Mouse (Mus musculus) retina, postnatal 7 days (tissue): ENCODE results near the gene Ano10.
A peak's percentile ranks its signal among the peaks of the same experiment; 100 is the strongest.
"Not testable (repeated sequence)": the region's sequence is repeated elsewhere in the genome, so short reads cannot be mapped to it uniquely, and the experiment has no call there.

Experiments used
- DNase-seq: peaks from one replicate; pipeline ENCODE4 v3.0.0-alpha.2; 2012; ENCODE audit warnings: low read depth, low spot score

Ano10 gene

DNA sequence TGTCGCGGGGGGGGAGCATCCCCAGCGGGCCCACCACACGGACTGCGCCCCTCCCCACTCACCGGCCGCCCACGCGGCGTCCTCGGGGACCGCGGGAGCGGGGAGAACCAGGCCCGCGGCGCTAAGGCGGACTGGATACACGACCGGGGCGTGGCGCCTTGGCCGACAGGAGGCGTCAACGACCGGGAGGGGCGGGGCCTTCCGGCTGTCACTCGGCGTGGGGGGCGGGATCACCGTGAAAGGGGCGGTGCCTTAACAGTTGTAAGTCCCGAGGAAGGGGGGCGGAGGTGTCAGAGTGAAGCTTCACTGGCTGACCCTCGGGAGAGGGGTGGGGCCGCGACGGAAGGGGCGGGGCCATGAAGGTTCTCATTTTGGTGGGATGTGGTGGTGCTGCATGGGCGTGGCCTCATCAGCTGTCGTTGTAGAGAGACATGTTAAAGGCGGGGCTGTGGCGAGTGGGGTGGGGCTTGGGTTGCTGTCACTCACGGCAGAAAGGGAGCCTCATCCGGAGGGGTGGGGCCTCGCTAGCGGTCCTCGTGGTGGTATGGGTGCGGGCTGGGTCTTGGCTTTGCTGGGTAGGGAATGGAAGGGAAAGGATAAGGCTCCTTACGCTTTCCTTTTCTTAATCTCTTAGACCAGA is at the start of gene Ano10:
Gene Ano10, minus strand, starts transcription at position 182 of the 640 bp plus-strand sequence.
- DNase-seq = peak; percentile 97

DNA sequence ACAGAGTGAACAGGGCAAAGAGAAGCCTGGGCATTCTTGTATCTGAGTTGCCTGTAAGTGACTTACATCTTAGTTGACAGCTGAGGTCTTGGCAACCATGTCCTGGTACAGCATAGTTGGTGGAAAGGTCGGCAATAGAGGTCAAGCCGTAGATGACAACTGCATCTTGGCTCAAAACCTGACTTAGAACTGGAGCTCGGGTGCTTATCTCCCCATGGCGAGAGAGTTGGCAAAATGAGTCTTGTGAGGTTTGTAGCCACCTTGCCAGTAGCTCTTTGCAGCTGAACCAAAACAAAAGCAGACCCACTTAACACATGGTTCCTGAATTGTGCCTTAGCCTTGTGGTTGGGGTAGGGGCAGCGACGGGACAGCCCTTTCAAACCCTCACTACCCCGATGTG is 49.2 kb upstream of the Ano10 start:
- DNase-seq = no peak

DNA sequence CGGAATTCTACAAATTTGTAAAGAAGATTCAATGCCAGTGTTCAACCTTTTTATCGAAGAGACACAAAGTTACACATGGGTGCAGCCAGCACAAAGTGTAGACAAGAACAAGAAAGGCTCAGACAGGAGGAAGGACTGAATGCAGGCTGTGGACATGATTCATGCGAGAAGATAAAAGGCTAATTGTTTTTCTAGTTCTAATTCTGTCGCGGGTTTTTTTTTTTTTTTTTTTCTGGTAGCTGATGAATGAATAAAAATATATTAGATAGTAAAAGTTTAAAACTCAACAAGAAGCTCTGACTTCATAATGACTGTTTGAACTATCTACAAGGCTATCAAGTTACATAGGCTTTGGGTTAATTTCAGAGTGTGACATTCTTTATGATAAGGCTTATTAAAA is 45.7 kb upstream of the Ano10 start:
- DNase-seq = no peak

- no peak for DNase-seq
Measured at GRCm38 (mm10) chr9:122337510-122337931, 43.3 kb upstream of the Ano10 start.

DNA sequence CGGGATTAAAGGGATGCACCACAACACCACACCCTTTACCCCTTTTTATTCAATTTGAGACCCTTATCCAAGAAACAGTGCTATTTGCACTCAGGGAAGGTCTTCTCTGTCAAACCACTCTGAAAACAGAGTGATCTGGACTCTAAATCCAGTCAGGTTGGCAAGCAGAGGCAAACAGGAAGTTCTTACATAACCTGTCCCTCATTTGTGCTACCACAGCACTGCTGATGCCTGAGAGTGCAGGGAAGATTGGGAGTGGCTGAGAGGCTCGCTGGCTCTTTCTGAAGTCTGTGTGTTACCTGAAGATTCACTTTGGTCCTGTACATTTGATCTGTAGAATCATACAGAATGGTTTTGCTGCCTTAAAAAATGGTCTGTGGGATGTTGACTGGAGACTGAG is 42.5 kb upstream of the Ano10 start:
- DNase-seq = no peak

DNA sequence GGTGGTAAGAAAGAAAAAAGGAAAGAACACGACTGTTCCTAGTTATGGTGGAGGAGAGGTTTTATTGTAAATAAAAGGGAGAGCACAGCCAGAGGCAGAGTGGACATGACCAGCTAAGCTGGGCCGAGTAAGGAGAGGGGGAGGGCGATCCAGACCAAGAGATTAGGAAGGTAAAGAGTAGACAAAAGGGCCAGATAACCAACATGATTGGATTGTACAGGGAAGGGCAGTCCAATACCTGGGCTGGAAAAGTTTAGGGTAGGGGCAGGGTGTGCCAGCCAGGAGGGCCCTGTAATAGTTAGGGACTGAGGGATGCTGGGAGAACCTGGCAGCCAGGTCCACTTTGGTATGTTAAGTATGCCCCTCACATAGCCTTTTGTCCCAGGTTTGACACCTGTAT is 34.0 kb upstream of the Ano10 start:
- DNase-seq = no peak

- no peak for DNase-seq
Measured at GRCm38 (mm10) chr9:122325996-122326395, 31.8 kb upstream of the Ano10 start.

GRCm38 (mm10) chr9:122322356-122322755 is 28.1 kb upstream of the Ano10 start:
- DNase-seq = no peak

DNA sequence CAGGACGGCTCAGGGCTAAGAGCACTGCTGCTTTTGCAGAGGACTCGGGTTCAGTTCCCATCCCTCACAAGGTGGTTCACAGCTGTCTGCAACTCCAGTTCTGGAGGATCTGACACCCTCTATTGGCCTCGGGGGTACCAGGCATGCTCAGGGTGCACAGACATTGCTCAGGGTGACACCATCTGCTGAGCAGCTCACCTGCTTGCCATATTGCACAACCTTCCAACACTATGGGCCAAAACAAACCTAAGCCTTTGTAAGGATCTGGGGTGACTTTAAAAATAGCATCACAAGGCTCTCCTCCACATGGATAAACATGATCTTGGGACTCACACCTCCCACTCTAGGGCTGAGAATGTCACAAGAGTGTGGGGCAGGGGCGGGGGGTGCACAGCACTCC is 26.4 kb upstream of the Ano10 start:
- DNase-seq = no peak

GRCm38 (mm10) chr9:122316562-122316961 is 22.3 kb upstream of the Ano10 start:
- no peak for DNase-seq

DNA sequence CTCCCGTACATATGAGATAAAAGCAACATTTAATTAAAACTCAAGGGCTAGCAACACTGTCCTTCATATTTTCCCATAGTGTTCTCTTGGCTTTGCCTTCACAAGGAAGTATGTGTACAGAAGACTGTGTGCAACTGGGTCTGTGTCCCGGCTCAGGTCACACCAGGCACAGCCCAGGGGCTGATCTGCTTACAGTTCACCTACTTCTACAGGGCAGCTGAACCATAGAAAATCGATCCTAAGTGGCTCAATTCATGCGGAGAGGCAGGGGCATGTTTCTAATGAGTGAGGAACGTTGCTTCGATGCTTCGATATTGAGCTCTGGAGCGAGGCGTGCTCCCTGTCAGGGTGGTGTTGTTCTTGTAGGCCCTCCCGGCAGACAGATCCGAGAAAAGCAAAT is 21.3 kb upstream of the Ano10 start:
- no peak for DNase-seq

- DNase-seq = no peak
Measured at GRCm38 (mm10) chr9:122314942-122315341, 20.7 kb upstream of the Ano10 start.

DNA sequence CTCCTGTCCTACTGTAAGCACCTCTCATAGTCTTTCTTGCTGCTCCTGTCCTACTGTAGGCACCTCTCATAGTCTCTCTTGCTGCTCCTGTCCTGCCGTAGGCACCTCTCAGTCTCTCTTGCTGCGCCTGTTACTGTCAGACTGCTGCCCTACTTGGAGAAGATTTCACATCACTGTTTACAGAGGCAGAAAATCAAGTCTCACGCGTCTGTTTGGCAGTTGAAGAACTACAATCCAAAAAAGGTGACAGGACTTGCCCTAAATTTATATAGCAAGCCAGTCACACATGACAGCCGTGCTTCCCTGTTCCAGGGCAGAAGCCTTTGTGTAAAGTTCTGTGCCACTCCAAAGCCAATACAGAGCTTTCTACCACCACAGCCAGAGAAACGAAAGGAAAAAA is 20.2 kb upstream of the Ano10 start:
- DNase-seq = no peak

GRCm38 (mm10) chr9:122313128-122313527 is 18.9 kb upstream of the Ano10 start:
- DNase-seq = not testable (repeated sequence)

DNA sequence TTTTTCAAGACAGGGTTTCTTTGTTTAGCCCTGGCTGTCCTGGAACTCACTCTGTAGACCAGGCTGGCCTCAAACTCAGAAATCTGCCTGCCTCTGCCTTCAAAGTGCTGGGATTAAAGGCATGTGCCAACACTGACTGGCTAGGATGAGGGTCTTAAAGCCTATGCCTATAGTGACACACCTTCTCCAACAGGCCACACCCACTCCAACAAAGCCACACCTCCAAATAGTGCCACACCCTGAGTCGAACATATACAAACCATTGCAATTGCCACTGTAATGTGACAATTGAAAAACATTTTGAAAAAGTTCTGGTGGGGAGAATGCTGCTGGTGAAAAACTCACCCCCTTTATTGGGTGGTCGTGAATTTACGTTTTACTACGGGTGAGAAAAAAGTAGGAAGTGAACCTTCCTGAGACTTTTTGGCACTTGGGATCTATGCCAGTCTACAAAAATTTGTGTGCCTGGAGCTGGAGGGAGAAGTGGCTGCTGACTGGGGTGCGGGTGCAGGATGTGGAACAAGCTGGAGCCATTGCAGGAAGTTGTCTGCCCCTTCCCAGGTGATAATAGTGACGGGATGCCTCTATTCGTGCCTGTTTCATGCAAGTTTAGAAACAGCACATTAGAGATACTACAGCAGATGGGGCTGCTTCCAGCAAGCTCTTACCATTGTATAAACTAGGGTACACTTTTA is 18.2 kb upstream of the Ano10 start:
- DNase-seq = no peak

DNA sequence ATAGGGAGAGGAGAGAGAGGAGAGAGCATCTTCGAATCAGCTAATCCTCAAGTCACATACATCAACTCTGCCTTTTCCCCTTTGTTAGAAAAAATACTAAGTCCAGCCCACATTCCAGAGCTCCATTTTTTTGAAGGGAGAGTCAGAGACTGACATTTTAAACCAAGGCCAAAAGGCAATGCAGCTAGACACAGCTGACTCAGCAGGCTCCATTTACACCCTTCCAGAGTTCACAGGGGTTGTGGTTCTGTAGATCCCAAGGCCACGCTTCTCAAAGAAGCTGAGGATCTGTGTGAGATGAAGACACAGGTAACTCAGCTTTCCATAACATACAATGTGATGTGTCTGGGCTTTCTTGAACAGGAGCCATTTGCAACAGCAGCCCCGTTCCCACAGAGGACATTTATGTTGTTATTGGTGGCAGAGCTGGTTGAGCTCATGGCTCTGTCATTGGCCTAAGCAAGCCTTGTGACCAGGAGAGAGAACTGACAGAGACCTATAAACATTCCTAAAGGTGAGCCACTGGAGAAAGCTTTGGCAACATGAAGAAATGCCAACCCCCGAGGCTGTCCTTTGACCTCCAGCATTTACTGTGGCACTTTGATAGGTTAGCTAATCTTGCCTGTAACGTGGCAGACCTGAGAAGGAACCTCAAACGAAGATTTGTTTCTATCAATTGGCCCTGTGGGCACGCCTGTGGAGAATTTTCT is 17.0 kb upstream of the Ano10 start:
- DNase-seq = no peak

GRCm38 (mm10) chr9:122310613-122311049 is 16.4 kb upstream of the Ano10 start:
- peak; percentile 83 for DNase-seq

DNA sequence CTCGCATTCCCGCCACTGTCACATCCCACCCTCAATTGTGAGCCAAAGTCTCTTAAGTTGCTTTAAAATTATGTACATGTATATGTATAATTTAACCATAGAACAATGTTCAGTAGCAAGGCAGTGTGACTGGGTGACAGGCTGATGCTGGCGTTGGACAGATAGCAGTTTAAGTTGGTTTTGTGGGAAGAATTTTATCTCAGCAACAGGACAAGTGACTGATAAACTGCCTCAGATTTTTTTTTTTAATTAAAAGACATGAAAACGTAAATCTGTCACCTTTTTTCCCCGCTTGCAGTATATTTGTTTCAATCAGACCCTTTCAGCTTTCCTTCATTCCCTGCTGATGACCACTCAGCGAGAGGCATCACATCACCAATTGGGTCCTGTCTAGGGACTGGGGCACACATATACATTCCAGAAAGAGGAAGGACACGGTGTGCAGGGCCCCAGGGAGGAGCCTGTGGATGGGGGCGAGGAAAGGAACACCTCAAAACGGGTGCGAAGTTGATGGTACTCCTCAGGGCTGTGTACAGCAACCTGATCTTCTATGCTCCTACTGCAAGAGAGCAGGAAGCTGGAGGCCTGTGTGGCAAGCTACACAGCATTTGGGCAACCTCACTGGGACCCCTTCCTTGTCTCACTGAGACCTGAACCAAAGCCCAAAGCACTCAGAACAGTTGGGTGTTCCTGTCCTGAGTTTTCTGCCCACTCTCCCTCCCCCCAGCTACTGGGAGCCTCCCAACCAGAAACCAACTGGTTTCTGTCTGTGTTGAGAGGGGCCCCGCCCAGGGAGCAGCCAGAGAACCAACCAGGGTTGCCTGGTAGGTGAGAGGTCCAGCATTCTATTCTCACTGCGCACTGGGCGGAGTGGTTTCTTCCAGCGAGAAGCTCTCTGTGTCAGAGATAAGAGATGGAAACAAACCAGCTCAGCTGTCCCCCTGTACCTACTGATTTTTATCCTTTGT is 15.1 kb upstream of the Ano10 start:
- no peak for DNase-seq

GRCm38 (mm10) chr9:122305302-122305701 is 11.1 kb upstream of the Ano10 start:
- DNase-seq = no peak

GRCm38 (mm10) chr9:122296169-122296568 is 1.9 kb upstream of the Ano10 start:
- DNase-seq = no peak

DNA sequence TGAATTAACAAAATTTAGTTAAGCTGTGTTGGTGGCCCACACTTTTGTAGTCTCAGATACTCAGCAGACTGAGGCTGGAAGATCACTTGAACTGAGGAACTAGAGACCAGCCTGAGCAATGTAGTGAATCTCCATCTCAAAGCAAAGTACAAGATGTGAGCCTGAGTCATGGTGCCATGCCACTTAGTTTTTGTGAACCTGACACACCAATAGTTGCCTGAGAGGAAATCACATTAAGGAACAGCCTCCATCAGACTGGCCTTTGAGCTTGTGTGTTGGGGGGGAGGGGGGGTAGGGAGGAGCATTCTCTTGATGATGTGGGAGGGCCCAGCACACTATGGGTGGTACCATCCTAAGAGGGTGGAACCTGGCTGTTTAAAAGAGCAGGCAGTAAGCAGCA is 1.2 kb upstream of the Ano10 start:
- no peak for DNase-seq

DNA sequence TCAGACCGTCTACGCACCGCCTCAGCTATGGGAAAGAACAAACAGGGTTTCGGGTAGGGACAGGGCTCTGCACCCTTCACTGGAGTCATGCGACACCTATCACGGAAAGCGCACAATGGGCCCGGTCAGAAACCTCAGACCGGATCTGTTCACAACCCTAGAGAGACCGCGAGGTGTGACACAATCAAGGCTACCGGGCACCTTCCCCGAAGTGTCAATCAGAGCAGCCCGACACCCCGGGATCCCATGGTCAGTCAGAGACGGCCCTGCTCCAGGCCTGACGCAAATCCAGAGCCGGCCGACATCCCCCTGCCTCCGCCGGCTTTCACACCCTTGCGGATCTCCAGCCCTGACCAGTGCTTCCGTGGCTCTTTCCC is 370 bp downstream of the Ano10 start:
- DNase-seq = no peak
